Mouse (Mus musculus) forebrain, embryonic 13.5 days (tissue): ENCODE results near the gene 1600014C23Rik. TPM values are rescaled to one million over a fixed set of nuclear protein-coding genes. Genes with fewer than 3 reads are reported as not detected.

ENCODE experiments used
- ATAC-seq: fragments of 200-750 bp; cut with Nextera tagmentation; 2 replicates; pipeline ENCODE4 v1.8.0; 2017
- H3K27ac ChIP-seq: fragments of 300-500 bp; sonication (generic); 2 replicates; pipeline ENCODE4 v1.5.1; 2015; ENCODE audit warnings: inconsistent platforms, mild to moderate bottlenecking, moderate library complexity
- H3K27me3 ChIP-seq: fragments of 300-500 bp; sonication (generic); 2 replicates; pipeline ENCODE4 v1.6.1; 2015; ENCODE audit warnings: mild to moderate bottlenecking, inconsistent platforms
- H3K36me3 ChIP-seq: fragments of 300-500 bp; sonication (generic); 2 replicates; pipeline ENCODE4 v1.6.1; 2015; ENCODE audit warnings: mild to moderate bottlenecking, inconsistent platforms; ENCODE audit not compliant: poor library complexity, severe bottlenecking
- H3K4me1 ChIP-seq: fragments of 300-500 bp; sonication (generic); 2 replicates; pipeline ENCODE4 v1.6.1; 2015; ENCODE audit warnings: inconsistent platforms
- H3K4me2 ChIP-seq: fragments of 300-500 bp; sonication (generic); 2 replicates; pipeline ENCODE4 v1.6.1; 2015; ENCODE audit warnings: inconsistent platforms, mild to moderate bottlenecking, moderate library complexity
- H3K4me3 ChIP-seq: fragments of 300-500 bp; sonication (generic); 2 replicates; pipeline ENCODE4 v1.5.1; 2015; ENCODE audit warnings: mild to moderate bottlenecking, inconsistent platforms
- H3K9ac ChIP-seq: fragments of 300-500 bp; sonication (generic); 2 replicates; pipeline ENCODE4 v1.6.1; 2015; ENCODE audit warnings: mild to moderate bottlenecking, inconsistent platforms
- H3K9me3 ChIP-seq: fragments of 300-500 bp; sonication (generic); replicated peaks from 2 replicates; pipeline ENCODE4 v1.6.1; 2016; ENCODE audit warnings: inconsistent platforms
- WGBS: fragments of 180-500 bp; shearing (Covaris S2); methylation state at CpG from one replicate; pipeline ENCODE4 v1.1.7; 2015; 5-methylcytosine and 5-hydroxymethylcytosine counted together
- polyA plus RNA-seq: library from polyadenylated mRNA; unstranded; fragments of >200 nt; fragmentation: Nextera tagmentation; extraction: Ambion mirVana; gene quantifications from 2 replicates; pipeline ENCODE4 v1.2.1, GENCODE M21; 2015

1600014C23Rik gene
- polyA plus RNA-seq, 1 experiment from 2014 or later: 0.48 TPM

- no peak overlapping the region for H3K4me3 ChIP-seq
- no peak overlapping the region for H3K9ac ChIP-seq
- no peak overlapping the region for H3K4me2 ChIP-seq
- H3K36me3 ChIP-seq: no peaks in the 10 kb centered on the region
- H3K27ac ChIP-seq: no peak overlapping the region
- no peaks in the 10 kb centered on the region for H3K27me3 ChIP-seq
- no peak for ATAC-seq
- 74% methylated on average over 6 of the region's 6 CpGs for WGBS
- no peaks in the 10 kb centered on the region for H3K9me3 ChIP-seq
- H3K4me1 ChIP-seq: peaks cover 2% of the 10 kb centered on the region; the same call in 1 of the 2 replicates
Measured at GRCm38 (mm10) chr17:45749100-45749499, 15.5 kb upstream of the 1600014C23Rik start.

GRCm38 (mm10) chr17:45747858-45748785 lies 14.5 kb upstream of the 1600014C23Rik start:
- no peak overlapping the region for H3K4me2 ChIP-seq
- H3K9me3 ChIP-seq: no peaks in the 10 kb centered on the region
- H3K4me3 ChIP-seq: no peak overlapping the region
- H3K4me1 ChIP-seq: no peaks in the 10 kb centered on the region
- no peaks in the 10 kb centered on the region for H3K27me3 ChIP-seq
- no peak overlapping the region for H3K27ac ChIP-seq
- ATAC-seq: no peak
- no peak overlapping the region for H3K9ac ChIP-seq
- WGBS: 68% methylated on average over 16 of the region's 16 CpGs
- no peaks in the 10 kb centered on the region for H3K36me3 ChIP-seq

GRCm38 (mm10) chr17:45747293-45747692 lies 13.6 kb upstream of the 1600014C23Rik start:
- H3K9ac ChIP-seq: no peak overlapping the region
- H3K27ac ChIP-seq: no peak overlapping the region
- H3K4me2 ChIP-seq: no peak overlapping the region
- ATAC-seq: no peak
- no peaks in the 10 kb centered on the region for H3K4me1 ChIP-seq
- H3K4me3 ChIP-seq: no peak overlapping the region
- no peaks in the 10 kb centered on the region for H3K9me3 ChIP-seq
- H3K27me3 ChIP-seq: no peaks in the 10 kb centered on the region
- WGBS: 95% methylated on average over 4 of the region's 4 CpGs
- H3K36me3 ChIP-seq: no peaks in the 10 kb centered on the region

GRCm38 (mm10) chr17:45746755-45747154 lies 13.1 kb upstream of the 1600014C23Rik start:
- Histone ChIP-seq H3K27ac (no peak overlapping the region), H3K9ac (no peak overlapping the region), H3K4me3 (no peak overlapping the region), H3K9me3 (no peaks in the 10 kb centered on the region), H3K4me1 (no peaks in the 10 kb centered on the region), H3K4me2 (no peak overlapping the region), H3K36me3 (no peaks in the 10 kb centered on the region), H3K27me3 (no peaks in the 10 kb centered on the region)
- 78% methylated on average over 12 of the region's 12 CpGs for WGBS
- ATAC-seq: no peak

GRCm38 (mm10) chr17:45745629-45746028 lies 12.0 kb upstream of the 1600014C23Rik start:
- Histone ChIP-seq H3K4me3 (no peak overlapping the region), H3K9ac (no peak overlapping the region), H3K4me2 (no peak overlapping the region), H3K4me1 (no peaks in the 10 kb centered on the region), H3K36me3 (no peaks in the 10 kb centered on the region), H3K27ac (no peak overlapping the region), H3K27me3 (no peaks in the 10 kb centered on the region), H3K9me3 (no peaks in the 10 kb centered on the region)
- no peak for ATAC-seq
- WGBS: 89% methylated on average over 2 of the region's 2 CpGs

GRCm38 (mm10) chr17:45742371-45743147 lies 8.9 kb upstream of the 1600014C23Rik start:
- no peak for ATAC-seq
- H3K27ac ChIP-seq: no peak overlapping the region
- WGBS: 68% methylated on average over 13 of the region's 13 CpGs
- 0 out of 2 replicates have a peak, but pooled peaks cover 2% of the 10 kb centered on the region for H3K4me1 ChIP-seq
- H3K9me3 ChIP-seq: no peaks in the 10 kb centered on the region
- no peak overlapping the region for H3K4me3 ChIP-seq
- no peaks in the 10 kb centered on the region for H3K27me3 ChIP-seq
- H3K36me3 ChIP-seq: no peaks in the 10 kb centered on the region
- no peak overlapping the region for H3K4me2 ChIP-seq
- no peak overlapping the region for H3K9ac ChIP-seq

GRCm38 (mm10) chr17:45737078-45737601 lies 3.5 kb upstream of the 1600014C23Rik start:
- peaks cover 13% of the 10 kb centered on the region; the same call in 1 of the 2 replicates for H3K27me3 ChIP-seq
- peak; percentile 14 for ATAC-seq
- H3K9ac ChIP-seq: peak overlapping the region; percentile 70
- H3K27ac ChIP-seq: peak overlapping the region; percentile 92
- peaks cover 43% of the 10 kb centered on the region for H3K4me1 ChIP-seq
- H3K36me3 ChIP-seq: no peaks in the 10 kb centered on the region
- WGBS: 11% methylated on average over 10 of the region's 10 CpGs
- peak overlapping the region; percentile 78 for H3K4me2 ChIP-seq
- H3K9me3 ChIP-seq: no peaks in the 10 kb centered on the region
- peak overlapping the region; percentile 46 for H3K4me3 ChIP-seq

- H3K4me1 ChIP-seq: peaks cover 43% of the 10 kb centered on the region
- H3K4me2 ChIP-seq: peak overlapping the region; percentile 78
- H3K36me3 ChIP-seq: no peaks in the 10 kb centered on the region
- under 1% methylated on average over 61 of the region's 72 CpGs for whole genome bisulfite sequencing
- H3K4me3 ChIP-seq: peak overlapping the region; percentile 46
- peak; percentile 69 for ATAC-seq
- H3K9ac ChIP-seq: peak overlapping the region; percentile 70
- no peaks in the 10 kb centered on the region for H3K9me3 ChIP-seq
- peak overlapping the region; percentile 92 for H3K27ac ChIP-seq
- H3K27me3 ChIP-seq: peaks cover 17% of the 10 kb centered on the region; the same call in 1 of the 2 replicates
Measured at GRCm38 (mm10) chr17:45736311-45737077, 2.9 kb upstream of the 1600014C23Rik start.

- 4% methylated on average over 10 of the region's 10 CpGs for WGBS
- peaks cover 43% of the 10 kb centered on the region for H3K4me1 ChIP-seq
- H3K27ac ChIP-seq: peak overlapping the region; percentile 92
- peak overlapping the region; percentile 46 for H3K4me3 ChIP-seq
- peak overlapping the region; percentile 70 for H3K9ac ChIP-seq
- H3K4me2 ChIP-seq: peak overlapping the region; percentile 78
- peak; percentile 28 for ATAC-seq
- no peaks in the 10 kb centered on the region for H3K36me3 ChIP-seq
- peaks cover 19% of the 10 kb centered on the region; the same call in 1 of the 2 replicates for H3K27me3 ChIP-seq
- no peaks in the 10 kb centered on the region for H3K9me3 ChIP-seq
Measured at GRCm38 (mm10) chr17:45735382-45736310, 2.0 kb upstream of the 1600014C23Rik start.

- Histone ChIP-seq H3K4me2 (peak overlapping the region; percentile 78), H3K4me3 (no peak overlapping the region), H3K27me3 (peaks cover 20% of the 10 kb centered on the region; the same call in 1 of the 2 replicates), H3K27ac (peak overlapping the region; percentile 83), H3K4me1 (peaks cover 43% of the 10 kb centered on the region), H3K9me3 (no peaks in the 10 kb centered on the region), H3K36me3 (no peaks in the 10 kb centered on the region), H3K9ac (peak overlapping the region; percentile 68)
- ATAC-seq: no peak
- 50% methylated on average over 4 of the region's 4 CpGs for WGBS
Measured at GRCm38 (mm10) chr17:45734881-45735280, 1.2 kb upstream of the 1600014C23Rik start.
